Mouse (Mus musculus) heart, adult 9 months (tissue): ENCODE measurements around the gene Hspa4.

Source experiments
- DNase-seq, 2 experiments: peaks; one replicate each; pipeline ENCODE4 v3.0.0; 2022; ENCODE audit warnings: low spot score in 2 of 2

The Hspa4 gene

GRCm38 (mm10) chr11:53252186-53253119 is 47.8 kb downstream of the Hspa4 start:
- no peak for DNase-seq

GRCm38 (mm10) chr11:53250796-53251195 is 49.5 kb downstream of the Hspa4 start:
- DNase-seq = no peak

- no peak for DNase-seq
Measured at GRCm38 (mm10) chr11:53249686-53250085, 50.6 kb downstream of the Hspa4 start.

GRCm38 (mm10) chr11:53245561-53245960 is 54.7 kb downstream of the Hspa4 start:
- no peak for DNase-seq

- no peak for DNase-seq
Measured at GRCm38 (mm10) chr11:53243199-53243598, 57.1 kb downstream of the Hspa4 start.

GRCm38 (mm10) chr11:53233590-53233989 is 66.7 kb downstream of the Hspa4 start:
- DNase-seq = no peak

- no peak for DNase-seq
Measured at GRCm38 (mm10) chr11:53231836-53232235, 68.4 kb downstream of the Hspa4 start.

DNA sequence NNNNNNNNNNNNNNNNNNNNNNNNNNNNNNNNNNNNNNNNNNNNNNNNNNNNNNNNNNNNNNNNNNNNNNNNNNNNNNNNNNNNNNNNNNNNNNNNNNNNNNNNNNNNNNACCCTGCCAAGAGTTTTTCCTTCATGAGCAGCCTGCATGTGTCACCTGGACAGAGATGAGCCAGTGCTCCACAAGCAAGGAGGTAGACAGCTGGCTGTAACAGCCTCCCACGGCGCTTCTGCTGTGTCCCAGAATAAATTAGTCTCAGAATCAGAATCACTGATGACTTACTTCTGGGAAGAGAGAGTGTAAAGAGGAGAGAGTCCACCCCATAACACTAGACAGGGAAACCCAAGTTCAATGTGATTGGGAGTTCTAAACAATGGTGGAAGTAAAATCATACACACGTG is 71.2 kb downstream of the Hspa4 start:
- no peak for DNase-seq

- no peak for DNase-seq
Measured at GRCm38 (mm10) chr11:53210876-53211275, 89.4 kb downstream of the Hspa4 start.
